Mouse (Mus musculus) kidney, adult 2 months (tissue): Measurements from ENCODE around the gene Eef1akmt1.

ENCODE experiments used
- CTCF ChIP-seq: fragments of 200-500 bp; conservative IDR thresholded peaks from 2 replicates; pipeline ENCODE4 v1.5.1; 2011; ENCODE audit warnings: low read depth, mild to moderate bottlenecking, control low read depth, low read length, moderate library complexity, mixed read lengths; ENCODE audit not compliant: insufficient read depth, insufficient read length
- POLR2A ChIP-seq: fragments of 200-500 bp; IDR thresholded peaks from one replicate; pipeline ENCODE4 v1.6.1; 2011; ENCODE audit warnings: low read depth, low read length, control low read depth

DNA sequence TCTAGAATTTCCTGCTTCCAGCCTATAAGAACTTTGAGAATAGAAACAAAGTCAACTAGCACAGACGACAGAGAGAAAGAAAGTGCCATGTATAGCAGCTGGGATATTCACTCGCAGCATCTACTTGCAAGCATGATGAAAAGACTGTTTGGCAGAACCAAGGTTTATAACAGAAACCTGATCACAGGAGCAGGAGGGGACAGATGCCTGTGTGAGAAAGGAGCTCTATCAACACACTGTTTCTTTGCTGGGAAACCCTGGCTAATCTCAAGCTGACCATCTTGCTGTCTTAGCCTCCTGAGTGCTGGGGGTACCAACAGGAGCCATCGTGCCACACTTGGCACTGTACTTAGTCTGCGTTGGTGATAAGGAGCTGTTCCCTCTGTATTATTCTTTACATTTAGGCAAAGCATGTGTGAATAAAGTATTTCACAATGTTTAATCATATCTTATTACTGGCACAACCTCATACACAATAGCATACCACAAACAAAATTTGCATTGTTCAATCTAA lies 38.5 kb upstream of the Eef1akmt1 start:
- no peak for TF ChIP-seq CTCF
- no peak for TF ChIP-seq POLR2A
